Mouse (Mus musculus) lung, adult 2 months (tissue): ENCODE data around the gene Abcf3.

Experiments
- CTCF ChIP-seq: fragments of 200-500 bp; IDR thresholded peaks from 2 replicates; pipeline ENCODE4 v1.5.1; 2011; ENCODE audit warnings: mild to moderate bottlenecking, low read length, control low read depth; ENCODE audit not compliant: insufficient read depth
- POLR2A ChIP-seq: fragments of 200-500 bp; IDR thresholded peaks from 2 replicates; pipeline ENCODE4 v1.6.1; 2011; ENCODE audit warnings: low read depth, mild to moderate bottlenecking, control low read depth, low read length, borderline replicate concordance; ENCODE audit errors: extremely low read depth

- TF ChIP-seq POLR2A, result no peak
- no peak for TF ChIP-seq CTCF
Observed at GRCm38 (mm10) chr16:20589366-20589938, 41.1 kb downstream of the Abcf3 start, which contains the start of gene Vwa5b2.
